Mouse (Mus musculus): ENCODE measurements around the gene Inha.

The Inha gene

DNA sequence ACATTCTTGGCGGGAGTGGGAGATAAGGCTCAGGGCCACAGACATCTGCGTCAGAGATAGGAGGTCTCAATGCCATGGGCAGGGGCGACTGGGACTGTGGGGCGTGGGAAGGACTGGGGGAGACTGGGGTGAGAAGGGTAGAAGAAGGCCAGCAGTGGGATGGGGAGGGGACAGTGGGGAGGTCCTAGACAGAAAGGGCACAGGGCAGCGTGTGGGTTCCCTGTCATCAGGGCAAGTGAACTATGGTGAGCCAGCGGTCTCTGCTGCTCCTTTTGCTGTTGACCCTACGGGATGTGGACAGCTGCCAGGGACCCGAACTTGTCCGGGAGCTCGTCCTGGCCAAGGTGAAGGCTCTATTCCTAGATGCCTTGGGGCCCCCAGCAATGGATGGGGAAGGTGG, at the start of gene Inha:
Gene Inha, plus strand, starts transcription at position 72 of the 400 bp plus-strand sequence.
- DNase-seq (ENCODE audit: low spot score) = no peak

DNA sequence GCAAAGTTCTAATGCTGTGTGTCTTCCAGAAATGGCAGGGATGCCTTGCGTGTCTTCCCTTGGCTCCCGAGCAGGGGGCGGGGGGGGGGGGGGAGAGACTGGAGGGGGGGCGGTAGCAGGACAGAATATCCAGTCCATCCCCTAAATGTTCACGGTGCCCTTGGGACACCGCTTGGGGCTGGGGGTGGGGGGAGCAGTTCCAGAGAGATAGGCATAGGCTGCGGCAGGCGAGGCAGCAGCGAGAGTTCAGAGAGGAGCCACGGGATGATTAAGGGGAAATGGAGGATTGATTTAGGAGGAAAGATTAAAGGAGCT, 49.2 kb upstream of the Inha start:
- no peak for DNase-seq (ENCODE audit: low spot score)

DNA sequence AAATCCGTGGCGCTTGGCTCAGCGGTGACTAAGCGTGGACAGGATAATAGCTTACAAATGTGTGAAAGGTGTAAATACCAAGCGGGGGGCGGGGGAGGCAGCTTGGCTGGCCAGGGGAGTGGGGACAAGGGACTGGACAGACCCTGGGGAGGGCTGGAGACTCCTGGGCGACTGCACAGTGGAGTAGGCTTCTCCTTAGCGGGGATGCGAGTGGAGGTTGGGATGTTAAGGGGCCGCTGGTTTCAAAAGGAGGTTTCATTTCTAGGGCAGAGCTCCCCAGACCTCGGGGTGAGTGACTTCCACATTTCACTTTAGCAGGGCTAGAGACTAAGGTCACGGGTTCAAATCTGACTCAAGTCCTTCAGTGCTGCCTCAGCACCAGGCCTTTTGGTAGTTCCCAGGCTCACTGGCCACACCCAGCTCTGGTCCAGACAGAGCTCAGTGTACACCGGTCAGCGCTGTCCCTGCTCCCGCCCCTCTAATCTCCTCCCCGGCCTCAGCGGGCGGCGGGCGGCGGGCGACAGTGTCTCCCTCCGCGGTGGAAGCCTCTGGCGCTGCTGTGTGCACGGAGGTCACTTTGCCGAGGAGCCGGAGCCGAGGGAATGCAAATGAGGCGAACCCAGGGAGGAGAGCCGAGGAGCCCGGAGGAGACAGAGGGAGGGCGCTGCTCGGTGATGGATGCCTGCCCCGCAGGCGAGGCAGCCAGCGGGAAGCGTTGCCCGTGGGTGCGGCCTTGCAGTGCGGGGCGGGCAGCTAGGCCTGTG, 48.7 kb upstream of the Inha start:
- DNase-seq (ENCODE audit: low spot score) = no peak

DNA sequence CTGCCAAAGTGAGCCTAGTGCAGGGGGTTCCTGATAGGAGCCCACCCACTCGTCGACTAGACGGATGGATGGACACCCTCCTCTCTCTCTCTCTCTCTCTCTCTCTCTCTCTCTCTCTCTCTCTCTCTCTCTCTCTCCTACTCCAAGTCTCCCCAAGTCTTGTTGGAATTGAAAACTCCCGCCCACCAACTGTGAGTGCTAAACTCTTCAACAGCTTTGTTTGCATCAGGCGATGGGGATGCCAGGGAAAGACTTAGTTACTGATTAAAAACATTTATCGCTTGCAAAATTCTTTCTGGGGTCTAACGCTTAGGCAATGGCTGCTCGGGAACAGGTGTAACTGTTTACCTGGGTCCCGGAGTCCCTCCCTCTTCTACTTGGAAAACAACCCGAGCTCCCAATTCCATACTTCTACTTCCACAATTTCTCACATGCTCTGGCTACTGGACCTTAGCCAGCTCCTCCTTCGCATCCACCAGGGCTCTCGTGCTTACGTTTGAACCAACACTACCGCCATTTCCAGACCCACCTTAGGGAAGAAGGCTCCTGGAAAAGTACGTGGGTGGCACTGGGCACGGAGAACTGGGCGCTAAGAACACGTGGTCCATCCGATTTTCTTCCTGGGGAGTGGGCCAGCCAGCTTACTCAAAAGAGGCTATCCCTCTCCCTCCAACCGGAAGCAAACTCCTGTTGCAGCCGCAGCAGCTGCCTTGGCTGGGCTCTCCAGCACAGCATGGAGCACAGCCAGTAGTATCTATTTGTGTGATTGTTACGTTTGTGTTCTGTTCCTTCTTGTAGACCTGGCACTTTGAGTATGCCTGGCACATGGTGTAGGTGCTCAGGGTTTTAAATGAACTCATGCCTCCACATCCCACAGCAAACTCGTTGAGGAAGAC, 47.8 kb upstream of the Inha start:
- DNase-seq (ENCODE audit: low spot score) = no peak

DNA sequence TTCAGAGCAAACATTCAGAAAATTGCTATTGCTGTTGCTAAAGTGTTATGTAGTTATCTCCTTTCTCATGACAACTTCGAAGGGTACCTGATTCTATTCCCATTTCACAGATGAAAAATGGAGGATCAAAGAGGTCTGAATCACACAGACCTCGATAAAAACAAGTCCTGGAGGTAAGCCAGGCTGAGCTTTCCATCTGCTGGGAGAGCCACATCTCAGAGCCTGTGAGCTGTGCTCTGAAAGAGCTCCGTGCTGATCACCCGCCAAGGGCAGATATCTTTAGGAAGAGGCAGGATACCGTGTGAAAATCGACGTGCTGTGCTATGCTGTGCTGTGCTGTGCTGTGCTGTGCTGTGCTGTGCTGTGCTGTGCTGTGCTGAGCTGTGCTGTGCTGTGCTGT, 46.6 kb upstream of the Inha start:
- DNase-seq (ENCODE audit: low spot score) = no peak

DNA sequence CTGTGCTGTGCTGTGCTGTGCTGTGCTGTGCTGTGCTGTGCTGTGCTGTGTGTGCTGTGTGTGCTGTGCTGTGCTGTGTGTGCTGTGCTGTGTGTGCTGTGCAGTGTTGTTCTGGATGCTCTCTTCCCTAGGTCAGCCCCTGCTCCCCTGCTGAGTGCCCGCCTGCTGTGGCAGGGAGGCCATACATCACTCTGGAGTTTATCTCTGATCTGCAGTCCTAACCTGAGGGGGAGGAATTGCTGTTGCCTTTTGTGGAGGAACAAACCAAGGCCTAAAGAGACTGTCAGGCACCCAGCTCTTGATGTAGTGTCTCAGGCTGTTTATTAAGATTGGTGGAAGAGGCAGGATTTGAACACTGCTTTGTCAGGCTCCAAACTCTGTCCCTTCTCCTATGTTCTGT, 44.2 kb upstream of the Inha start:
- no peak for DNase-seq (ENCODE audit: low spot score)

DNA sequence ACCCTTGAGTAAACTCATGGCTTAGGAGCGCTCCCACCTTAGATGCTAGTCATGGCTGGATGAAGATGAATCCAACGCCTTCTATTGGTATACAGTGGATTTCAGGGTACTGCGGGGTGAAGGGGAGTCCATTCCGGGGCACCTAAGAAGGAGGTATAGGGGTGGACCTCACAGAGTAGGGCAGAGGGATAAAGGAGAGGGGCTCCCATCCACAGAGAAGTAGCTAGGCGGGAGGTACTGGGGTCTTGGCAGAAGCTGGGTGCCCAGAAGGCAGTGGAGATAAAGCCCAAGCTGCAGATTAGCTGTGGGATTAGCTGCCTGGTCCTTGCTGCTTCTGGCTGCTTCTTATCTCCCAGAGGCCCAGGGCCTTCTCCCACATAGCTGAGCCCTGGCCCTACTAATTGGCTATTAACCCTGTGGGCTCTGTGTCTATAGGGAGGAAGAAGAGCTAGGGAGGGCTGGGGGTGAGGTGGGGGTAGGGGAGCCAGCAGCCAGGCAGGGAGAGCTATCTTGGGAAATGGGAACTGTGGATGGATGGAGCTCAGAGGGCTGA, 43.1 kb upstream of the Inha start:
- DNase-seq (ENCODE audit: low spot score) = no peak

DNA sequence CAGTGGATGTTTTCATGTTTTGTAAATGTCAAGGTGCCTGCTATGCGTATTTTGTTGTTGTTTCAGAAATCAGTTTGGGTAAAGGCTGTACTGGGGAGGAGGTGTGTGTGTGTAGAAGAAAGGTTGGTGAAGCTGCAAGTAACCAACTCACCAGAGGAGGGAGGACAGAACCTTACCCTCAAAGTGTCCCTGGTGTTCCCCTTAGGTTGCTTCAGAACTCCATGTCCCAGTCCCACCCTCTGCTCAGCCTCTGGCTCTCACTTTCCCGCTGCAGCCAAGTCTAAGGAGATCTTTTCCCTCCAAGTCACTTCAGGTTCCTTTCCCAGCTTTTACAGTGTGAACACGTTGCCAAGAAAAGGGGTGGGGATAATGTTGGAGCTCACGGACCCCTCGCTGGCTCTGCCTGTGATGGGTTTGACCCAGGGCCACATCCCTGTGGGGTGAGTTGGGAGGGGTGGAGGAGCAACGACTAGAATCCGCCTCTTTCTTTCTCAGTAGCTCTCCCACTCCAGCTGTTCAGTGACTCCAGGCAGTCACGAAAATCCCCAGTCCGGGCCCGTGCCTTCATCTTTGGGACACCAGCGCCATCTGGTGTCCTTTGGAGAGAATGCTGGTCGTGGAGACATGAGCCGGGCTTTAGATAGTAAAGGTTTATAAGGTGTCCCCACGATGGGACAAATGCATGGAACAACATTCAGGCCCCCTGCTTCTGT, 39.5 kb upstream of the Inha start:
- peak; percentile 67 for DNase-seq (ENCODE audit: low spot score)

DNA sequence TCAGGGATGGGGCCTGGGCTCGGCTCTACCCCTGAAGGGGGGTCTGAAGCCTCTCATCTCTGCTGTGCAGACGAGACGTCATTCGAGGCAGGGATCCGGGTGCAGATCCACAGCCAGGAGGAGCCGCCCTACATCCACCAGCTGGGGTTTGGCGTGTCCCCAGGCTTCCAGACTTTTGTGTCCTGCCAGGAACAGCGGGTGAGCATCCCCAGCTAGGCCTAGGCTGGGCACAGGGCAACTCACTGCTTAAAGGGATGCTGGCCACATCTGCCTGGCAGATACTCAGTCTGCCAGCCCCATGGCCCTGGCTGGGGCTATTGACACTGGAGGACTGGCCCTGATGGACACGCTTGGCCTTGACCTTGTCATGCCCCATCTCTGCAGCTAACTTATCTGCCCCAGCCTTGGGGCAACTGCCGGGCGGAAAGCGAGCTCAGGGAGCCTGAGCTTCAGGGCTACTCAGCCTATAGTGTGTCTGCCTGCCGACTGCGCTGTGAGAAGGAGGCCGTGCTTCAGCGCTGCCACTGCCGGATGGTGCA, 37.5 kb upstream of the Inha start:
- DNase-seq (ENCODE audit: low spot score) = no peak

DNA sequence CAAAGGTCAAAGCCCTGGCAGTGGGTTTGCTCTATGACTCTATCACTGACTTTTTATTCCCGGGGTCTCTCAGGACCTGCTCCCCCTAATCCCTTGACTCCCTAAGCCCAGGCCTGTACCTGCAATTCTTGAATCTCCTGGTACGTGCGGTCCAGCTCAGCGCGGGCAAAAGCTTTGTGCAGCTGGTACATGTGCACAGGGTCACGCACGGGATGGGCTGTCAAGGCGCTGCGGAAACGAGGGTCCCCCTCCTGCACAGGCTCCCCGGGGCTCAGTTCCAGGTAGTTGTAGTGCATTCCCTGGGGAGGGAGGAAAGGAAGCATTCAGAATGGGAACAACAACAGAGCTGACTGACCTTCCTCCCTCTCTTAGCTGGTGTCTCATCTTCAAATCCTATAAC, 30.4 kb upstream of the Inha start:
- no peak for DNase-seq (ENCODE audit: low spot score)

DNA sequence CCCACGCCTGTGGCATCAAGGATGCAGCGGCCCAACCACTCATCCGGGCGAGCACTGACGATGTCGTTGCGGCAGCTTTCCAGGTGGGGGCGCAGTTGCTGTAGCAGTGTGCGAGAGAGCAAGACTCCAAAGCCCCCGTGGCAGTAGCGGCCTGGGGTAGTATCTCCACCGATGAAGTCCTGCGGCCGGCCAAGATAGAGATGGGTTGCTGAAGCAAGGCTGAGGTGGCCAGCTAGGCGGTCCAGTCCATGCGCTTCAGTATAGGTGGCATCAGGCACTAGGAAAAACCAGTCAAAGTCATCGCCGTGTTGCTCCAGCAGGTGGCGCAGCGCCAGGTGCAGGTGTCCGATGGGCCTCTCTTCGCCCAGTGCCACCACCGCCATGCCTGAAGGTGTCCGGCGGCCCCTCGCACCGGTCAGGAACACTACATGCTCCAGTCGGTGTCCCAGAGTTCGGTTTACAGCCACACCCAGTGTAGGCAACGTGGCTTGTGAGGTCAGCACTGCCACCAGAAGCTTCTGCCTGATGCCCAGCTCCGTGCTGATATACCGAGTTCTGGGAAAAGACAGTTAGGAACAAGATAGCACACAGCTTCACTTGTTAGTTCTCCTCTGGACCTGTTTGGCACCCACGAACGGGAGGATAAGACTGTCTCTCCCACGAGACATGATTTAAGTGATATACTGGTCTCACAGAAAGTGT, 29.5 kb upstream of the Inha start:
- DNase-seq (ENCODE audit: low spot score) = peak; percentile 70

DNA sequence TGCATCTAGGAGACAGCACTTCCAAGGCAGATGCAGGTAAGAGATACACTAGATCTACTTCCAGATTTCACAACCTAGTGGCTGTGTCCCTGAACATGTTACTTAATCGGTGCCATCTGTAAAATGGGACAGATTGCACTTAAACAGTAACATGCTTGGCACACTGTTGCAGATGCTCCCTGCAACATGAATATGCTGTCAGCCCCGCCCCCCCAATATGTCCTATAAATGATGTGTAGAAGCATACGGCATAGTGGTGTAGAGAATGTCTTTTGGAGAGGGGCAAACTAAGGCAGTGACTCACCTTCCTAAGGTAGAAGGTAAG, 28.9 kb upstream of the Inha start:
- no peak for DNase-seq (ENCODE audit: low spot score)

DNA sequence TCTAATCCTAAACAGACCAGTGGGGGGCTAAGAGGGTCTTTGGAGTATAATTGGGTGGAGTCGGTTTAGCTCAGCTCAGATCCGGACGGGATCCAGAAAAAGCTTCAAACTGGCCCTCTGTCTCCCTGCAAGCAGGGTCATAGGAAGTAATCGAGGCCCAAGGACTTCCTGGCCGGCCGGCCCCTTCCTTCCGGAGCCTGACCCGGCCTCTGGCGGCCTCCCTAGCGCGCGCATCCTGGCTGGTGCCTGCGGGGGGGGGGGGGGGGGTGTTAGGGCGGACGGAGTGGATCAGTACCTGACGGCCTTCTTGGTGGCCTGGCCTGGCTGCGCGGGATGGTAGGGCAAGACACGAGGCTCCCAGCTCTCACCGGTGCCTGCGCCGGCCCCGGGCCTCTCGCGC, 28.4 kb upstream of the Inha start:
- no peak for DNase-seq (ENCODE audit: low spot score)

DNA sequence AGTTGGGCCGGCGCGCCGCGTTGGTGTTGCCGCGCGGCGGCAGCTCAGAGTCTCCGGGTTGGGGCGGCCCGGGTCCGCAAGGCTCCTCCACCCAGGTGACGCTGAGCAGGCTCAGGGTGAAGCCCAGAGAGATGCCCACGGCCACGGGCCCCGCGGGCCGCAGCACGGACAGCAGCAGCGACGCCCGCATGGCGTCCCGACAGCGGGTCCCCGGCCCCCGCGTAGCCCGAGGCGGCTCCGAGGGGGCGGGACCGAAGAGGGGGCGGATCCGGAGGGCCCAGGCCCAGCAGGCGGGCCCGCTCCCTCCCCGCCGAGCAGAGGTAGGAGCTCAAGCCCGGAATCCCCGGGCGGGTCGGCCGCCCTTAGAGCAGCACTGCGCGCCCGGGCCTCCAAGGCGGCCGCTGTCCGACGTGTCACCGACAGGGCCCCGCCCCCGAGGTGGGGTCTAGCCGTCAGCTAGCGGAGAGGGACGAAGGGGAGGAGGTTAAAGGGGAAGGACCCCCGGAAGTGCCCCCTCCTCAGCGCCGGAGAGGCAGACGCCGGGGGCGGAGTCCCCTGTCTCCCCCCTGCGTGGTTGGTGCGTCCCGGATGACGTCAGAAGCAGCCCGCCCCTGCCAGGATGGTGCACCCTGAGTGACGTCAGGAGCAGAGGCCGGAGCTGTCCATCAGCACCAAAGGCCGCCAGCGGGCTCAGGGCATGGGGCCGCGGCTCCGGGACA, 27.8 kb upstream of the Inha start, which contains the start of the genes Chpf and Tmem198:
Gene Chpf, minus strand, starts transcription at position 392 of the 719 bp plus-strand sequence.
Gene Tmem198, plus strand, starts transcription at position 617 of the 719 bp plus-strand sequence.
- peak; percentile 94 for DNase-seq (ENCODE audit: low spot score)

DNA sequence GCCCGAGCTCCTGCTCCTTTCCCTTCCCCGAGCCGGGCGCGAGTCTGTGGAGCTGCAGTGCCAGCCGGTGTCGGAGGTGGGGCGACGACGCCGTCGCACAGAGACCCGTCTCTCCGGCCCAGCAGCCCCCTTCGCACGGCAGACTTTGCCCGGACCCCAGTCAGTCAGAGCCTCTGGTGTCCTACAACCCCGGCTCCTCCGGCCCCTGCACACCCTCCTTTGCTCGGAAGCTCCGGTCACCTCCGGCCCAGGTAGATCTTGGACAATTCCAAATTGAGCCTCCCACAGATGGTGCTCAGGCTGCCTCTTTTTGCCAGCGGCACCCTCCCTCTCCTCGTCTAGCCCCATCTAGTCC, 27.3 kb upstream of the Inha start:
- no peak for DNase-seq (ENCODE audit: low spot score)

DNA sequence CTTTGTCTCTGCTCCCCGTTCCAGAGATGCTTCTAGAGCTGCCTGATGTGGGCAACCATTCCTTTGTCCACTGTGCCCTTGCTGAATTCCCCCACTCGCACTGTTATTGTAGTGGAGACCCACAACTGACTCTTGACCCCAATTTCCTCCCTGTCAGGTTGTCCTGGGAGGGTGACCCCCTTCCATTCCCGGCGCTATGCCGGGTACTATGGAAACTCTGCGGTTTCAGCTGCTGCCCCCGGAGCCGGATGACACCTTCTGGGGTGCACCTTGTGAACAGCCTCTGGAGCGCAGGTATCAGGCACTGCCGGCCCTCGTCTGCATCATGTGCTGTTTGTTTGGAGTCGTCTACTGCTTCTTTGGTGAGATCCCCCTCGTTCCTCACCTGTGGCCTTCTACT, 26.8 kb upstream of the Inha start:
- no peak for DNase-seq (ENCODE audit: low spot score)

DNA sequence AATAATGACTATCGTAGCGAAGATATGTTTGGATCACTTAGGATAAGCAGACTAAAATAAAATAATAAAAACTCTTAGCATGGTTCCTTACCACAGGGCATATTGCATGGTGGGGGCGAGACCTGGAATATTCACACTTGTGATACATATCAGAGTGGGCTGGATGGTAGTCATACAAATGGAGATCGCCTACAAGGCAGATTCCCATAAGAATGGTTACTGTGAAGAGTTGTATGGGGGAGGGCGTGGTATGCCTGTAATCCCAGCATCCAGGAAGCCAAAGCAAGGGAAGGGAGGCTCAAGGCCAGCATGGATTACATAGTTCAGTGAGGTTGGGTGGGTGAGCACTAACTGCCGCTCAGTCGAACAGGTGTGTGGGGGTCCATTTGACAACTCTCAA, 26.1 kb upstream of the Inha start:
- no peak for DNase-seq (ENCODE audit: low spot score)

DNA sequence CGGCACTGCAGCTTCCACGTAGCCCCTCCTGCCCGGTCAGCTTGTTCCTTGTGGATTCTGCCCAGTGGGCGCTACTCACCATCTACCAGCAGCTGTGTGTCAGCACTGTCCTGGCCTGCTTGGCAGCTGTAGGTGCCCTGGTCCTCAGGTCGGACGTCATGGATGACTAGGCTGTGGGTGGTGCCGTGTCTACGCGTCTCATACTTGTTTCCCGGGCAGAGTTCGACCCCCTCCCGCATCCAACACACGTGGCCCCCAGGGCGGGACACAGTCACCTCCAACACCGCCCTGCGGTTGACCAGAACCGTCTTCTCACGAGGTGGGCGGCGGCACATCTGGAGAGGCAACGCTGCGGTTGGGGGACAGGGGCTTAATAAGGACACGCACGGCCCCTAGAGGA, 20.3 kb upstream of the Inha start:
- DNase-seq (ENCODE audit: low spot score) = peak; percentile 16

DNA sequence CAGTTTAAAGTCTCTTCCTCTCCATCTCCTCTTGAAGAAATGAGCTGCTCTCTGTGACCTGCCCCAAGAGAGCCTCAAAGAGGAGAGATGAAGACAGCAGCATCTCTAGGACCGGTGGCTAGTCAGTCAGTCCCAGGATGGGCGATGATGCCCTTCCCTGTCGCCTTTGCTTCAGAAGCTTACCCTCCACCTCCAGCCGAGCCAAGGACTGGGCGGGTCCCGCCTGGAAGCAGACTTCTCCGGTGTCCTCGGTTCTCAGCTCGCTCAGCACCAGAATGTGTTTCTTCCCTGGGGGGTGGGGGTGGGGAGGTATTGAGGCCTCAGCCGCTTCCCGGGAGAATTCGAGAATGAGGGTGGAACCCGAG, 19.9 kb upstream of the Inha start:
- DNase-seq (ENCODE audit: low spot score) = no peak

DNA sequence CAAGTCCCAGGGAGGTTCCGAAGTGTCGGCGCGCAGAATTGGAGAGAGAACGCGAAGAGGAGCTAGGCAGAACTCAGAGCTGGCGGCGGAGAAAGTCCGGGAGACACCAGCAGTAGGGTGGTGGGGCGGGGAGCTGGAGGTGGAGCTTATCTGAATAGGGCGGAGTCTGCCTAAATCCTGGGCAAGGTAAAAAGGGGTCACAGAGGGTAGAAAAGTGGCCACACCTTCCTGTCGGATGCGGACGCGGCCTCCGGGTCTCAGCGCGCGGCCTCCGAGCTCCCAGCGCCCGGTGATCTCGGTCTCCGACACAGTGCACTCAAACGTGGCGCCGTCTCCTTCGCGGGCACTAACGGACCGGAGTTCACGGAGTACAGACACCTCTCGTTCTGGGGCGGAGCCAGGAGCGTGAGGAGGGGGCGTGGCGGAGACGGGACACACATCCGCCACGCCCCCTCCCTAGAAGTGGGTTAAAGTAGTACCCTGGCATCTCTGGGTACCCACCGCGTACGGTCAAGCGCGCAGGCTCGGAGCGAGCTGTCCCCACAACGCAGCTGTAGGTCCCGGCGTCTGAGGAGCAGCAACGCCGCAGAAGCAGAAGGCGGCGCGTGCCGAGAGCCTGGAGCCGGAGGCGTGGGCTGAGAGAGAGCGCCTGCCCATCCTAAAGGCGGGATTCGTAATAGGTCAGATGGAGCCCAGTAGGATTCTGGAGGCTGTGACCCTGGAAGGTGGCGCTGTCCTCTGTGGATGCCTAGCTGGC, 19.3 kb upstream of the Inha start:
- peak; percentile 64 for DNase-seq (ENCODE audit: low spot score)

All from T-cell, adult 2 months (primary cell).